Mouse (Mus musculus): ENCODE data around the gene Mpnd.

- no peak for TF ChIP-seq CTCF (IDR thresholded peaks at IDR 0.05; ENCODE audit: borderline replicate concordance, insufficient read depth, low read length)
- peak; percentile 72; the same call in 1 of the 2 replicates for TF ChIP-seq POLR2A (IDR thresholded peaks at IDR 0.05; ENCODE audit: low read depth, low read length)
Observed at GRCm38 (mm10) chr17:56008356-56009087, 3.0 kb downstream of the Mpnd start.
